Mouse (Mus musculus) lung, adult 10 weeks (tissue): Measurements from ENCODE around the gene Zkscan7. TPM values are rescaled to one million over a fixed set of nuclear protein-coding genes. Genes with fewer than 3 reads are reported as not detected.

Source experiments
- polyA plus RNA-seq: library from polyadenylated mRNA; stranded (reverse); fragments of 350-450 nt; fragmentation: Illumina TruSeq; extraction: RNeasy Lipid Tissue Mini Kit (QIAGEN cat#74804); gene quantifications from one replicate; pipeline ENCODE4 v1.2.3, GENCODE M21; 2014; ENCODE audit warnings: low read depth, low replicate concordance; ENCODE audit not compliant: insufficient read depth

Zkscan7 gene
- polyA plus RNA-seq, result 5.1 TPM

GRCm38 (mm10) chr9:122885385-122885784 lies at the start of gene Zkscan7:
Gene Zkscan7, plus strand, starts transcription at chr9:122885685.

DNA sequence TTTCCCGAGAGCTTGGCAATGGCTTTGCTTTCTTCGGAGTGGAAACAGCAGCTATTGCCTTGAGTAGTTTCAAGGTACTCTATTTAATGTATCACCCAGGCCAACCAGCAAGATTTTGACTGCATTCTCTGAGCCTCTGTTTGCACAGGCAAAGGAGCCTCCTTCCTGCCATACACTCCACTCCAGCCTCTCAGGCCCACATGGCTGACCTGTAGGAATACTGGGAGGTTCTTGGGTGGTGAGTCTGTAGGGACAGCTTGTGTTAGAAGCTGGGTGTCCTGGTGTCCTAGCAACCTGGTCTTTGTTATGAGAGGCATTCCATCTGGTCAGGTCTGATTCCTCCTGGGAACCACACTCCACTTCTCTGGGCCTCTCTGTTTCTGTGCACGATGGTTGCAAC lies 41.7 kb upstream of the Zkscan7 start, which contains the start of gene Gm35549:
Gene Gm35549, minus strand, starts transcription at position 276 of the 400 bp plus-strand sequence.

GRCm38 (mm10) chr9:122865697-122866166 lies 19.8 kb upstream of the Zkscan7 start, which contains the start of gene Zfp445:
Gene Zfp445, minus strand, starts transcription at chr9:122866006.

GRCm38 (mm10) chr9:122922936-122923381 lies 37.5 kb downstream of the Zkscan7 start, which contains the start of gene Zfp105:
Gene Zfp105, plus strand, starts transcription at chr9:122923072.

Other genes with a start within 250 kb of the Zkscan7 start
- gene Topaz1, start 138.3 kb upstream of the Zkscan7 start, polyA plus RNA-seq, result 0.07 TPM
- gene Tcaim, start 80.1 kb upstream of the Zkscan7 start, polyA plus RNA-seq, result 5.1 TPM
- gene Gm35549, start 41.6 kb upstream of the Zkscan7 start, polyA plus RNA-seq, result not detected
- gene Zfp445, start 19.7 kb upstream of the Zkscan7 start, polyA plus RNA-seq, result 13.7 TPM
- gene Zfp105, start 37.4 kb downstream of the Zkscan7 start, polyA plus RNA-seq, result 4.6 TPM
- 28.8 TPM for gene 1110059G10Rik, start 65.3 kb downstream of the Zkscan7 start, polyA plus RNA-seq
- gene Kif15, start 65.4 kb downstream of the Zkscan7 start, polyA plus RNA-seq, result 2.6 TPM
- gene Tmem42, start 135.6 kb downstream of the Zkscan7 start, polyA plus RNA-seq, result 28.7 TPM
- 0.10 TPM for gene Tgm4, start 149.0 kb downstream of the Zkscan7 start, polyA plus RNA-seq
- 63.5 TPM for gene Zdhhc3, start 227.5 kb downstream of the Zkscan7 start, polyA plus RNA-seq
- gene Exosc7, start 227.5 kb downstream of the Zkscan7 start, polyA plus RNA-seq, result 75.0 TPM